Mouse (Mus musculus): ENCODE data around the gene Noa1.

Gene Noa1

DNA sequence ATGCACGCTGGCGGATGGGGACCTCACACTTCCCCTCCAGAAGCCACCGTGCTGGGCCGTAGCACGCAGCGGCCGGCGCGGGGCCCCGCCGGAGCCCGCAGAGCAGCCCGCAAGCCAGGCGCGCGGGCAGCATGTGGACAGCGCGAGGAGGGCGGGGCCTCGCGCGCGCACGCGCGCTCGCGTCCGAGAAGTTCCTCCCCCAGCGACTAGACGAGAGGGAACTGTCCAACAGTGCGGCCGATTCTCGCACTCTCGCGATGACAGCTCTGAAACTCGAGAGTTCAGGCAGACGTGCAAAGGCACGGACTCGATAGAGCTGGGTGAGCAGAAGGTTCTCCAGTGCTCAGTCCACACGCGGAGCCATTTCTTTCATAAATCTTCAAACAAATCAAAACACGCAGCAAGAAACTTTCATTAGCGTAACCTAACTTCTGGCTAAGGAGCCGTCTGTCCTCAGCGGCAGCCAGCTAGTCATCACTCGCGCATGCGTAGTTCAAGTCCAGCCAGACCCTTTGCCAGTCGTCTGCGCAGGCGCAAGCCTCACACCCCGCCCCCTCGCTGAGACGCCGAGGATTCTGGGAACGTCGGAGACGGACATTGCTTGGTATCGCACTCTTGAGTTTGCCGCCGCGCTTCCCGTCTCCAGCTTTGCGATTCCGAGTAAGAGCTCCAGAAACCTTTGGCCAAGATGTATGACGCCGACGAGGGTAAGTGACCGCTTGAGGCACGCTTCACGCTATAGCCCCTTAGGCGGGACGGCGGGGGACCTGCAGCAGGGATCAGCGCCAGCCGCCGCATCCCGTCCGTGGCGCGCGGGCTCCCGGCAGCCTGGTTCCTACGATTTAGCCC is at the start of gene Noa1, which contains the start of gene Polr2b:
TSS of gene Noa1 (minus strand) at position 161 of the 849 bp plus-strand sequence.
TSS of gene Polr2b (plus strand) at position 224 of the 849 bp plus-strand sequence.
- DNase-seq (ENCODE audit: low read depth, low spot score), result peak; percentile 98

DNA sequence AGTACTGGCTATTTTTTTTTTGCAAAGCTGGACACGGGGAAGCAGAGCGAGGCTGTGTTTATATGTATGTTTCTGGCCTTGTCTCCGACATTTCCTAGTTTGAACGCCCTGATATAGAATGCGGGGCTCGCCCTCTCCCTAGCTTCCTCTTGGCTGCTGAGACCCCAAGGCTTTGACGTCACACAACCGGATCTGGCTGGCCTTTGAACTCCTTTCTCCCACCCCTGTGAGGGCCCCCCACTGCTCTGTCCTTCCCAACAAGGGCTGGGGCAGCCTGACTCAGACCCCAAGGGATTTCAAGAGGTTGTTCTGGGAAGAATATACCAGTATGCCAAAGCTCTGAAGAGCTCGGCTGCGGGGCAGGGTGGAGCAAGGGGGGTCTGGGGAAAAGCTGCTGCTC is 48.5 kb upstream of the Noa1 start:
- DNase-seq (ENCODE audit: low read depth, low spot score), result no peak

GRCm38 (mm10) chr5:77357405-77358149 is 47.7 kb upstream of the Noa1 start:
- peak; percentile 41 for DNase-seq (ENCODE audit: low read depth, low spot score)

GRCm38 (mm10) chr5:77355307-77356265 is 45.7 kb upstream of the Noa1 start:
- DNase-seq (ENCODE audit: low read depth, low spot score), result no peak

- DNase-seq (ENCODE audit: low read depth, low spot score), result peak; percentile 70
Observed at GRCm38 (mm10) chr5:77354361-77354787, 44.5 kb upstream of the Noa1 start.

DNA sequence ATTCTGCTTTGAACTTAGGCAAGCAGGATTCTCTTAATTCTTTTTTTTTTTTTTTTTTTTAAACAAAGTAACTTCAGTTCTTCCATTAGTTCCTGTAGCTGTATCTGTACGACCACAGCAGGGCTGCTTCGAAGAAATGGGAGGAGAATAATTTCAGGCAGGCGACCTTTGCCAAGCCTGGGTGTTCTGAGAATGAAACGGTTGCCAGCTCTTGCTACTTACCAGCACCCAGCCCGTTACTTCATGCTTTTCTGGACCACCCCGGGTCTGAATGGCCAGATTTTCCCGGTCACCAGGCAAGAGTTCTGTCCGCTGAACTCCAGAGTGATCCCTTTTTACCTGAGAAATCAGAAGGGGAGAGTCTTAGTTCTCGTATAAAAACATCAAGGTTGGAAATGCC is 41.8 kb upstream of the Noa1 start:
- DNase-seq (ENCODE audit: low read depth, low spot score), result no peak

DNA sequence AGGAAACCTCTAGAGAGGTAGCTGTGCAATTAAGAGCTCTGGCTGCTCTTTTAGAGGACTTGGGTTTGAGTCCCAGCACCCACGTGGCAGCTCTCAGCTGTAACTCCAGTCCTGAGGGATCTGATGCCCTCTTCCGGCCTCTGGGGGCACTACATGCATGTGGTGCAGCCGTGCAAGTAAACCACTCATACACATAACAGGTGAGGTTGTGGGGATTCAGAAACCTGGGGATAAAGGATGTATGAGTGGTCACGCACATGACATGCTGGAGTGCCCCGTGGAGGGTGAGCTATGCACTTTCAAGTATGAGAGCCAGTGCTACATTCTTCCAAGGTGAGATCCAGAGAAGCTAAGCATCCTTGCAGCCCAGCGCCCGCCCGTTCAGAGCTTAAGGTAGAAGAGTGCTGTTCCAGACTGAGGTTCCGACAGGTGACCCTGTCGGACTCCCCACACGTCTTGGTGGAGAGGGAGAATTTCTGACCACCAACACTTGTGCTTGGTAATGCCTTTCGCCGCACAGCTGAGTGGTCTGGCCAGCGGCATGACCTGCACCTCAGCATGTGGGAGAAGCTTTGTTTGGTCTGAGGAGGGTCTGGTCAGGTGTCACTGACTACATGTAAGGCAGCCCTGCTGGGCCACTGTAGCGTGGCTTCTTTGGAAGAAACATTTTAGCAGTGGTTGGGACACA is 40.2 kb upstream of the Noa1 start:
- DNase-seq (ENCODE audit: low read depth, low spot score), result no peak

DNA sequence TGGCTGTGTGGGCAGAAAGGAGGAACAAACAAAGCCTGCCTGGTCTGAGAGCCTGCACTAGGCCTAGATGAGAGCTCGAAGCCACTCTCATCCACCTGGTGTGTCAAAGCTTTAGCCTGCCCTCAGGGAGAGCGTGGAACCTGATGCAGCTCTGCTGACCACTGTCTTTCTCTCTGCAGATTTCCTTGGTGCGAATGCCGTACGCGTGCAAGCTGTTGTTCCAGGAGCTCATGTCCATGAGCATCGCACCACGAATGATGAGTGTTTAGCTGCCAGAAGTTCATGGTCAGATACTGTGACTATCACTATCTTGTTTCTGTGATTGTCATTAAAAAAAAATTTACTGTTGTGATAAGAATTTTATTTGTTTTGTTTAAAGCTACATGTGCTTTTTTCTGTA is 39.0 kb upstream of the Noa1 start:
- no peak for DNase-seq (ENCODE audit: low read depth, low spot score)

- DNase-seq (ENCODE audit: low read depth, low spot score), result no peak
Observed at GRCm38 (mm10) chr5:77340033-77340432, 30.1 kb upstream of the Noa1 start.

GRCm38 (mm10) chr5:77330154-77330553 is 20.3 kb upstream of the Noa1 start:
- DNase-seq (ENCODE audit: low read depth, low spot score), result no peak

GRCm38 (mm10) chr5:77324936-77325335 is 15.1 kb upstream of the Noa1 start:
- no peak for DNase-seq (ENCODE audit: low read depth, low spot score)

GRCm38 (mm10) chr5:77314986-77315385 is 5.1 kb upstream of the Noa1 start:
- DNase-seq (ENCODE audit: low read depth, low spot score), result no peak

GRCm38 (mm10) chr5:77314206-77314605 is 4.3 kb upstream of the Noa1 start:
- DNase-seq (ENCODE audit: low read depth, low spot score), result no peak

- DNase-seq (ENCODE audit: low read depth, low spot score), result peak; percentile 78
Observed at GRCm38 (mm10) chr5:77309051-77309906, 605 bp downstream of the Noa1 start.

GRCm38 (mm10) chr5:77307821-77308553 is 1.9 kb downstream of the Noa1 start:
- no peak for DNase-seq (ENCODE audit: low read depth, low spot score)

GRCm38 (mm10) chr5:77301296-77301903 is 8.5 kb downstream of the Noa1 start:
- DNase-seq (ENCODE audit: low read depth, low spot score), result no peak

DNA sequence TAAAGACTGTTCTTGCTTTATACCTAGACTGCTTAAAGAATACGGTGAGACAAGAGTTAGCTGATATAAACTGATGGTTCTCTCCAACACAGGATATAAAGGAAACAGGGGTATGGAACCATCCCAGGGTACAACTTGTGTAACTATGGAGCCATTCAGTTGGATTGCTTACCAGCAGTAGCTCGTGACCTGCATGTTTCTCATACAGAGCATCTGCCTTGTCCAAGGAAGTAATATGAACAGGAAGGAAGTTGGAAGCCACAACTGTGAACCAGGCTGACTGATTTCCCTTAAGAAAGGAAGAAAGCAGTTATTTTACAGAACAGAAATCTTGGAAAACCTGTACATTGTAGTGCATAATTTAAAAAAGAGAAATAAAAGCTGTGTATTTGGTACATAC is 10.4 kb downstream of the Noa1 start:
- no peak for DNase-seq (ENCODE audit: low read depth, low spot score)

GRCm38 (mm10) chr5:77292803-77293522 is 16.9 kb downstream of the Noa1 start:
- DNase-seq (ENCODE audit: low read depth, low spot score), result no peak
